Mouse (Mus musculus): ENCODE measurements around the gene Hdac4. TPM values are rescaled to one million over a fixed set of nuclear protein-coding genes. Genes with fewer than 3 reads are reported as not detected.

Gene Hdac4
- total RNA-seq, 2 experiments from 2014 or later, result 36.1 to 51.8 TPM

DNA sequence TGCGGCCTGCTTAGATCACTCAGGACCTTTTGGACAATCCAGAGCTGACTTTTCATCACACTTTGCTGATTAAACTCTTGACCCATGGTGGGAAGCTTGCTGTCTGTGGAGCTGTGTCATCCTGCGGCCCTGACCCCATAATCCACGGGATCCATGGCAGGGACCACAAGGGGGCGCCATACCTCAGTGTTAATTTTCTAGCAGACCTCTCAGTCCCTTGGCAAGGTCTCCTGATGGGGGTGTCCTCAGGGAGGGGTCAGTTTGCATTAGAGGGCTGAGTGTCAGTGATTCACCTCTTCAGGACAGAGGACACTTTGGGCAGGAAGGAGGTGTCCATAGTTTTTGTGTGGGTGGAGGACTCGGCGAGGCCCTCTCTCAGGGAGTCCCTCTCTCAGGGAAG, 281.6 kb downstream of the Hdac4 start:
- intact Hi-C loops (cut with DNase I), result loop anchor here (2.0 to 5.0 kb wide), 3 partner anchors 27 to 538 kb away; no protein-coding TSS in a partner anchor
- DNase-seq (ENCODE audit: low spot score), result no peak

DNA sequence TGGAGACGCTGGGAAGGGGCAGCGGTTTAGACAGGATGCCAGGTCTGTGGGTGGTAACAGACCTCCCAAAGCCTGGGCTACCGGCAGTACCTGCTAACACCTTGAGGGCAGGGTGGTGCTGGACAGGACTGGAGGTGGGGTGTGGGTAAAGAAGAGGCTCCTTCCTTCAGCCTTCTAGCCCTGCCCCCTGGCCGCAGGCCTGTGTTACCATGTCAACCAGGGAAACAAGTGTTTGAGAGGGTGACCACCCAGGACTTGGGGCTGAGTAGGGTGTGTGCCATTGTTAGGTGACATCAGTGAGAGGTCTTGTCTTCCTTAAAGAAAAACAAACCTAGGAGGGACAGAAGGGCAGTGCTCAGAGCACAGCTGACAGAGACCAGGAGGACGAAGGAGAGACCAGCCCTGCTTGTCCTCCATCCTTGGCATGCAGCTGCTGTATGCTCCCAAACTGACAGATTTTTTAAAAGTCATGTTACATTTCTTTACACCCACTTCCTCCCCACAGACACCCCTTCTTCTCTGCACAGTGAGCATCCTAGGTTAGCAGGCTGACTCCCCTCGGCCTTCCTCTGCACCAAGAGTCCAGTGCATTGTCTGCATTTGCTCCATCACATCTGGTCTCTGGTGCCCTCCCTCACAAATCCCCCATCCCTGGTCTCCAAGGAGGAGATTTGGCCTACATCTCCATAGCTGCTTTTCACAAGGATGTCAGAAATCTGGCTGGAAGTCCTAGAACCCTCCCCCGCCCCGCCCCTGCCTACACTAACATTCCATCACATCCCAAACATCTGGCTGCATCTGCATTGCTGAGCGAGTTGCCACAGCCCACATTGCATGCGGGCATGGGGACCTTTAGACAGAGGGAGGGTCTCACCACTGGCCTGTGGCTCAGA, 283.0 kb downstream of the Hdac4 start:
- intact Hi-C loops (cut with DNase I), result loop anchor here (2.0 to 5.0 kb wide), 3 partner anchors 28 to 540 kb away; no protein-coding TSS in a partner anchor
- DNase-seq (ENCODE audit: low spot score), result no peak

DNA sequence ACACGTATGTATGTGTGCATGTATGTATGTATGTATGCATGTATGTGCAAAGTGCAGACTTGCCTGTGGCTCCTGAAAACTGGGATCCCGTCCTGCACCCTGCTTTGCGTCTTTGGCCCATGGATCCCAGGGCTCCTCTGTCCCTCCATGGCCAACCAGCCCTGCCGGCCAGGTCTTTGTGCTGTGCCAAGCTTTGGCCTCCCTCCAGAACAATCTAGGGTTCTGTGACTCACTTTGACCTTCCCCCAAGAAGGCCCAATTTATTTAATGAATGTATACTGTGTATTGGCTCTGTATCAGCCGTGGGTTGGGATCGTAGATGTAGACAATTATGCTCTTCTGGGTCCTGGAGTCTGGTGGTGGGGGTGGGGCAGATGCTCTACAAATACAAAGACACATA, 290.2 kb downstream of the Hdac4 start:
- no peak for DNase-seq (ENCODE audit: low spot score)
- intact Hi-C loops (cut with DNase I), result no loop called here

DNA sequence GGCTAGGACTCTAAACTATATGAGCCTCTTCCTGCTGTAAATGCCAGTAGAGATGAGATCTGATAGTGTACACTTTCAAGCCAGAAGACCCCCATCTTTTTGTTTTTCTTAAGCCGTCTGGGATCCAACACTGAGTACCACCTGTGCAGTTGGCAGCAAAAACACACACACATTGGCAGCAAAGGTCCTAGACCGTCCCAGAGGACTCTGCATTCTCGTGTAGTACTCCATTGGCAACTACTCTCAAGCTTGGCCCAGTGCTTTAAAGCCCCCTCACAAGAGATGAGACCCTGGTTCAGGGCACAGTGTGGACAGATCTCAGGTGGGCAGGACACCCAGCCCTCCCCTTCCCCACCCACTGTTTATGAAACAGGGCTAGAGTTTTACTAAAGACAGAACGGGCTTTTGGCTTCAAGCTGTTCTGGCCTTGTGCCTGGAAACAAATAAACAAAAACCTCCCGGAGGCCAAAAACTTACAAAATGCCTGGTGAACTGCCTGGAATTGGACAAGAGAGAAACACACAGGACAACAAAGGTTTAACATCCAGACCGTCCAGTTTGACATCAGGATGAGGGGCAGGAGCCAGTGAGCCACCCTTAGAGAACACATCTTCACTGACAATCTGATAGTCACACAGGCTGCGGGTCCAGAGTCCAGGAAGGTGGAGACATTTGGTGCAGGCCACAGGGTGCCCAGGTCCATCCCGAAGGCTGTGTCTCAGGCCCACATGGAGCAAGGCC, 292.1 kb downstream of the Hdac4 start:
- intact Hi-C loops (cut with DNase I), result no loop called here

DNA sequence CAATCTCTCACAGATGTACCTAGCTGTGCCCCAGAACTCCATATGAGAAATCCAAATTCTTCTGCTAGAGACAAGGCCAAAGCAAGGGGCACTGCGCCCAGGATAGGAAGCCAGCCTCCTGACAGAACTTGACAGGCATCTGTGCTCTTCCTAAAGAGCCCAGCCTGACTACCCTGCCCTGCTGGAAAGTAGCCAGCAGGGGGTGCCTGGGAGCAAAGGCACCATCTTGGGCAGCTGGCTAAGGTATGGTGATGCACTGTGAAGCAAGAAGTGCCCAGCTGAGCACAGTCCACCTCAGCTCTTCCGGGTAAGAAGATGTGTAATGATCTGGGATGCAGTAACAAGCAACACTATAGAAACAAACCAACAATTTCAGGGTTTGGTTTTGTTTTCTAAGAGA, 298.4 kb downstream of the Hdac4 start:
- intact Hi-C loops (cut with DNase I), result no loop called here
- no peak for DNase-seq (ENCODE audit: low spot score)

More for the DNA sequence above, 292.1 kb downstream of the Hdac4 start:
- no peak for DNase-seq (ENCODE audit: low spot score)

DNA sequence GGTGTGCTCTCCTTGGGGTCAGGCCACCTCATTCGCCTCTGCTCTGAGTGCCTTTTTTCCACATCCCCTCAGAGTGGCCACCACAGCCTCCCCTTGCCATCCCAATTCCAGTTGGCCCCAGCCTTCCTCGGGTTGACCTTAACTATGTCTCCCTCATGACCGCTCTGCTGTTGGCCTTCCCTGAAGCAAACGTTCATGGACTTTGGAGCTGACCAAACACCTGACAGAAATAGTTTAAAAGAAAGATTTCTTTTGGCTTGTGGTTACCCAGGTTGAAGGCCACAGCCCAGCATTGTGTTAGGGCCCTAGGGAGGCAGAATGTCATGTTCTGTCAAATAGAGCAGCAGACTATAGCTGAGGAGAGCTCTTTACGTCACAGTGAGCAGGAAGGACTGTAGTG, 301.2 kb downstream of the Hdac4 start:
- no peak for DNase-seq (ENCODE audit: low spot score)
- intact Hi-C loops (cut with DNase I), result no loop called here

DNA sequence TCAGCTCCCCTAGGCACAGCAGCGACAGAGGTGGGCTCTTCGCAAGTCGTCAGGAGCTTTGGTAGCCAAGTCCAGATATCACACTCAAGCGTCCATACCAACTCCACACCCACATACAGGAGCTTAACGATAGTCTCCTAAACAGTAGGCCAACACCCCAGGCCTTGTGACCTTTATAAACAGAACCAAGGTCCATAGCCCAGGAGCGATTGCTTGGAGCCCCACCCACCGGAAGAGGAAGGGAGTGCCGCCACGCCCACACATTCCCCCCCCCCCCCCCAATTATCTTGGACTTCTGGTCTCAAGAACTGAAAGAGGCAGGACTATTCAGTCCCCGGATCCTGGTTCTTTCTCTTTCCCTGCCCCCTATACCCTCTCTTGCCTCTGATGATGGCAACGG, 301.9 kb downstream of the Hdac4 start:
- intact Hi-C loops (cut with DNase I), result no loop called here
- DNase-seq (ENCODE audit: low spot score), result no peak

DNA sequence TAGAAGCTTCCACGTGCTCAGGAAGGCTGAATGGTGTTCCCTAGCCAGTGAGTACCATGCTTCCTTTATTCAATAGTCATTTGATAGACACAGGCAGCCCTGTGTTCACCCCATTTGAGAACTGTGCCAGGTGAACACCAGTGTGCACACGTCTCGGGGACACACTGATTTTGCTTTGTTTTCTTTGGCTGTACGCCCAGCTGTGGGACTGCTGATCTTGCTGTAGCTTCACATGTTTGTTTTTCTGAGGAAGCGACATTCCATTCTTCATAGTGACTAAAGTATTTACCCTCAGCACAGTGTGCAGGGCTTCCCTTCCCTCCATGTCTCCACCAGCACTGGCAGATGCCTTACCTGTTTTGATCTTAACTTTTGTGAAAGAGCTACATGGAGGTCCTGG, 312.4 kb downstream of the Hdac4 start:
- no peak for DNase-seq (ENCODE audit: low spot score)

DNA sequence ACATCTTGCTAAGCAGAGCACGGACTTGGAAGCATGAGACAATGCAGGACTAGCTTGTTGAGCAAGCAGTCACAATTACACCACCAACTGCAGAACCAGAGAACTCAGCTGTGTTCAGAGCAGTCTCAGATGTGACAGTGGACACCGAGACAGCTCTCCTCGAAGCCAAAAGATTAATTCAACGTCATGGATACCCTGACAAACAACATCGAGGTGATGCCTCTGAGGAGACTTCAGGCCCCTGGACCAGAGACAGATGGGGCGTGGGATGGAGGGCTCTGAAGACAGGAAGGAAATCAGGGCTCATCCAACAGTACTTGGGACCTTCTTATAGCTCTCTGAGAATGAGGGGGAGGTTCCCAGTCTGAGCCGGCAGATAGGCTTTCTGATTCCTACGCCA, 314.6 kb downstream of the Hdac4 start:
- intact Hi-C loops (cut with DNase I), result no loop called here
- no peak for DNase-seq (ENCODE audit: low spot score)

More for the DNA sequence above, 312.4 kb downstream of the Hdac4 start:
- intact Hi-C loops (cut with DNase I), result no loop called here

DNA sequence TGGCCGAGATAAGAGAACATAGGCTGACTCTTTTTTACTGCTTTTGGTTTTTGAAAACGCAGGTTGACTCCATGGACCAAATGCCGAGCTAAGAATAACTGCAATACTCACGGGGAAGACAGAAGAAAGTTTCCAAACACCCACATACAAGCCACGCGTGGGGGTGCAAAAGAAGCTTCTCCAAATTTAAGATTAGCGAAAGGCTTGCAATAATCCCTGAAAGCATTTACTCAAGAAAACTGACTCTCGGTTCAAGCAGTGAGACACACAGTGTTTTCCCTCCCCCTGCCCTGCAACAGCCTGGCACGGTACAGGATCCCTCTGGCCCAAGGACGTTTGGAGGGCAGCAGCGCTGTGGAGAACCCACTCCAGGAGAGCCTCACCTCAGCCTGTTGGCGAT, 315.3 kb downstream of the Hdac4 start:
- no peak for DNase-seq (ENCODE audit: low spot score)
- intact Hi-C loops (cut with DNase I), result no loop called here

Data from heart, postnatal 25 days (tissue).